Mouse (Mus musculus): ENCODE measurements around the gene H2al1e. TPM values are rescaled to one million over a fixed set of nuclear protein-coding genes. Genes with fewer than 3 reads are reported as not detected.
"Not testable (repeated sequence)": the region's sequence is repeated elsewhere in the genome, so short reads cannot be mapped to it uniquely, and the experiment has no call there.

Gene H2al1e
- not detected in 2 replicates for total RNA-seq (2017)

DNA sequence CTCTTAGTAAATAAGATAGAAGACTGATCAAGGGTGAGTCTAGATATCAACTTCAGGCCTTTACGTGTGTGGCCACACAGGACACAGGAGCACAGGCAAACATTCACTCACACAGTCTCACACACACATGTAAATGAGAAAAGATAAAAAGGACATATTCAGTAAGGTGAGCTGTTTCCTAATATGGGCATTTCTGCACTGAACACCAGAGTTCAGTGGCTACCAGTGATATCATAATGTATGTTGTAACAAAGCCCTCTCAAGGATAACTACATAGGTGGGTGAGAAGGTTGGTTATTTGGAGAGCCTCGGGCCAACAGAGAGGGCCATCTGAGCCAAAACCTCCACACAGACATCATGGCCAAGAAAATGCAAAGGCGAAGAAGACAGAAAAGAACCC is at the start of gene H2al1e:
TSS of gene H2al1e (plus strand) at position 301 of the 400 bp plus-strand sequence.
- not testable (repeated sequence) for ATAC-seq (replicated peaks; ENCODE audit: low read depth, poor library complexity, severe bottlenecking)

DNA sequence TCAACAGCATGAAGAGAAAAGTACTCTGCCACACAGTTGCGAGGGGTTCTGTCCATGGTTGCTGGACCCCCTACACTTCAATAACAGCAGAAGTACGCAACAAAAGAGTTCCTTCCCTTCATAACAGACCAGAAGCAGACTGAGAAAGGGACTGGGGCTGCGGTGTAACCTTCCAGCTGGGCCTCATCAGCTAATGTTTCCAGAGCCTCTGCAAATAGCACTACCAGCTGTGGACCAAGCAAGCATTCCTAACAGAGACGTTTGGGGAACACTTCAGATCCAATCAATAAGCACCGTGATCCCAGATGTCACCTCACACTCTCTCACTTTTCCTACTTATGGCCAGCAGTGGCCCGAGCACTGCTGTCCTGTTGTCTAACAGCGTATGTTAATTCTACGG is 46.8 kb upstream of the H2al1e start:
- ATAC-seq (replicated peaks; ENCODE audit: low read depth, poor library complexity, severe bottlenecking) = no peak

DNA sequence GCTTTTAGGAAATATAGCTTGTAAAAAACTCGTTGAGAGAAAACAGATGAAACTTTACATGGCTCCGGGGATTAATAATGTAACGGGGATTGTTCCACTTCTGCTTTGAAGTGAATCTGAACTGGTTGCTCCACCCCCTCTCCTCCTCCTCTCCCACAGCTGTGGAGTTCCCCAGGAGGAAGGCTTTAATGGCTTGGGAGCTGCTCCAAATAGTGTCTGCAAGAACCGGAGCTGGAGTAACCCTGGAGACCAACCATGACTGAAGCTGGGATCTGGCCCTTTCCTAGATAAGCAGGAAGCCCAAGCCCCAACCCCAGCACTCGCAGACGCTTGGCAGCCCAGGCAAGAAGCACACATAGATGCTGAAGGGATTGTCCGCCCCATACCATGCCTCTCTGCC is 43.9 kb upstream of the H2al1e start:
- ATAC-seq (replicated peaks; ENCODE audit: low read depth, poor library complexity, severe bottlenecking) = no peak

DNA sequence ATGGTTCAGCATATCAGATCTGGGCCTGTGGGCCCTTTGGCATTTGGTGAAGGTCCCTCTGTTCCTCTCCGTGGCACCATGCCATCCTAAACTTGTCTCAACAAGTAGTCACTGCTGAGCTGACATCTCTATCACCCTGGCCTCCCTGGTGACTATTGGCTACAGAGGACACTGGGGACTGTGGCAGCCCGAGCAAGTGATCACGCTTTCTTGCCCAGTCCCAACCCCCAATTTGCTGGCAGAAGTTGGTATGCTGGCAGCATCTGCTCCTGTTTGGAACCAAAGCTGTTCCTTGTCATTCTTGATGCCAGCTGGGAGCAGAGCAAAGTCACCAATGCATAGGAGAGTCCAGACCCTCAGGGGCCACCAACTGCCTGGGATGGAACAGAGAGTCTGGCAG is 42.7 kb upstream of the H2al1e start:
- ATAC-seq (replicated peaks; ENCODE audit: low read depth, poor library complexity, severe bottlenecking) = no peak

DNA sequence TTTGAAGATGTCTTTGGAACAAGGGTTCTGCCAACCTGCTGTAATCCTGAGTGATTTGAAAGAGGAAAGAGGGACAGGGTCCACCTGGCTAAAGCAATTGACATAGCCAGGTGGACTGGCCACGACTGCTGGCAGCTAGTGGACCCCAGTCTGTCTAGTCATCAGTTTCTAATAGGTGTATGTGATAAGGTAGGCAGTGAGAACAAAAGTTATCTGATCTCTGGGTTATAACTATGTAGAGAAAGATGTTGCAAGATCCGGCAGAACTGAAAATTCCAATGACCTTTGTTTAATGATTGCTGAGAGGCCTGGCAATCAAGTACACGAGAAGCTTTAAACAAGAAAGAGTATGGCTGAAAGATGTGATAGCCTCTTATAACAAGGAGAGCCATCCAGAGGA is 38.5 kb upstream of the H2al1e start:
- no peak for ATAC-seq (replicated peaks; ENCODE audit: low read depth, poor library complexity, severe bottlenecking)

DNA sequence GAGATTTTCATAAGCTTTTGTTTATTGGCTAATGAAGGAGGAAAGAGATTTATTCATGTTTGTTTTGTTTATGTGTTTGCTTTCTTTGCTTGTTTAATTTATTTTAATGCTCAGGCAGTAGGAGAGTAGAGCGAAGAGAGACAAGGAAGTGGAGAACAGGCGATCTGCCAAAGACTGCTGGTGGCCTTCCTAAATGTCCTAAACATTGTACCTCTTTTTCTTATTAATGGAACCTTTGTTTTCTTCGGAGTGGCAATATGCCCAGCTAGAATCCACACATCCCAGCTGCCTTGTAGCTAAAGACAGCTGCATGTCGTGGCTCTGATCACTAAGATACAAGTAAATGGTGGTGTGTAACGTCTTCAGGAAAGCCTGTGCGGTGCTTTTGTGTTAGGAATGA is 34.7 kb upstream of the H2al1e start:
- ATAC-seq (replicated peaks; ENCODE audit: low read depth, poor library complexity, severe bottlenecking) = no peak

DNA sequence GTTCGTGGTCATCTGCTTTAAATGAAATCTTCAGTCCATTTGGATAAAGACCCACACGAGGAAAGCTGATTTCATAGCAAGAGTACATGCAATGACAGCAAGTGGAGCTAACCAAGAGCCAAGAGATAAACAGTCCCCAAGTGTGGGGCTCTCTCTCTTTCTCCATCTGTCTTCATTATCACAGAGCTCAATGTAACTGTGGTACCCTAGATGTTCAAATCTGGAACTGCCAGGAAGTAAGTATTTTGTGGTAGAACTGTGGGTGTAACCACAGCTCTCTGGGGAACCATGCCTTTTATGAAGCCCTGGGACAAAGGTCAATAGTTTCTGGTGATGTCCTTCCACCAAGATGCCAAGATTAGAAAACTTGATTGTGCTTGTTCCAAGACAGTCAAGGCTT is 31.0 kb upstream of the H2al1e start:
- peak; percentile 62 for ATAC-seq (replicated peaks; ENCODE audit: low read depth, poor library complexity, severe bottlenecking)

DNA sequence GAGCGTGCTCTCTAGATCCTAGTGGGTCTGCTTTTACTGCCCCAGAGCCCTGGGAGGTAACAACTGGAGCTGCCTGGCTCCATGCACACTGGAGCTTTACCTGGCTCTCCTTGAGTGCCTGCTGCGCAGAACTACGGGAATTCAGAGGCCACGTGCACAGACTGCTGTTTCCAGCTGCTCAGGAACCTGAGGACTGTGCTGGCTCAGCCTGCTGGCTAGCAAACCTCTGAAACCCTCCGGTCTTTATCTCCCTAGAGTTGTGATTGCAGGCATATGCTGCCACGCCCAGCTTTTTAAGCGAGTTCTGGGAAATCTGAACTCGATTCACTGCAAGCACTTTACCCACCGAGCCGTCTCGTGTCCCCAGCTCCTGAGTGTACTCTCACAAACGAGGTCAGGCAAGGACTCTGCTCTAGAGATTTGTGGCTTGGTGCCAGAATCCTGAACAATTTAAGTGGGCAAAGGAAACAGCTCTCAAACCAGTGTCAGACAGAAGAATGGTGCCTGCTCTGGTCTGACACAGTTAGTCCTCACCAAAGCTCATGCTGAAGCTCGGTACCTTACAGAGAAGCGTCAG is 23.3 kb upstream of the H2al1e start:
- no peak for ATAC-seq (replicated peaks; ENCODE audit: low read depth, poor library complexity, severe bottlenecking)

DNA sequence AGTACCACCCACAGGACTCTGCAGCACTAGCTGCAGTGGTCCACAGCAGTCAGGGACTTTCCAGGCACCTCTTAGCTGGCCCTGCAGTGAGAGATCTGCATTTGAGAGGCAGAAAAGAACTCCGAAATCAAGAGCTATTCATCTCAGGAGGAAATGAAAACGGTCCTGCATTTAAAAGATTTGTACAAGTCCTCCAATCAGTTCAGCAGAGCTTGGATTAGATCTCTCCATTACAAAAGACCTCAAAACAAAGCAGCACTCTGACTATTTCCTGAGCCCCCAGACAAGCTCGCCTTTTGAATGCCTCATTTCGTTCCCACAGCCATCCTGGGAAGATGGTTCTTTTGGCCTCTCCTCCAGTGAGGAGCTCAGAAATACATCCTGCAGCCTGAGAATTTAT is 22.5 kb upstream of the H2al1e start:
- ATAC-seq (replicated peaks; ENCODE audit: low read depth, poor library complexity, severe bottlenecking) = no peak

DNA sequence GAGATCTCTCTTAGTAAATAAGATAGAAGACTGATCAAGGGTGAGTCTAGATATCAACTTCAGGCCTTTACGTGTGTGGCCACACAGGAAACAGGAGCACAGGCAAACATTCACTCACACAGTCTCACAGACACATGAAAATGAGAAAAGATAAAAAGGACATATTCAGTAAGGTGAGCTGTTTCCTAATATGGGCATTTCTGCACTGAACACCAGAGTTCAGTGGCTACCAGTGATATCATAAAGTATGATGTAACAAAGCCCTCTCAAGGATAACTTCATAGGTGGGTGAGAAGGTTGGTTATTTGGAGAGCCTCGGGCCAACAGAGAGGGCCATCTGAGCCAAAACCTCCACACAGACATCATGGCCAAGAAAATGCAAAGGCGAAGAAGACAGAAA is 12.8 kb upstream of the H2al1e start, which contains the start of gene H2al1a:
TSS of gene H2al1a (plus strand) at position 301 of the 400 bp plus-strand sequence.
- not testable (repeated sequence) for ATAC-seq (replicated peaks; ENCODE audit: low read depth, poor library complexity, severe bottlenecking)

DNA sequence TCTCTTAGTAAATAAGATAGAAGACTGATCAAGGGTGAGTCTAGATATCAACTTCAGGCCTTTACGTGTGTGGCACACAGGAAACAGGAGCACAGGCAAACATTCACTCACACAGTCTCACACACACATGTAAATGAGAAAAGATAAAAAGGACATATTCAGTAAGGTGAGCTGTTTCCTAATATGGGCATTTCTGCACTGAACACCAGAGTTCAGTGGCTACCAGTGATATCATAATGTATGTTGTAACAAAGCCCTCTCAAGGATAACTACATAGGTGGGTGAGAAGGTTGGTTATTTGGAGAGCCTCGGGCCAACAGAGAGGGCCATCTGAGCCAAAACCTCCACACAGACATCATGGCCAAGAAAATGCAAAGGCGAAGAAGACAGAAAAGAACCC is 9.6 kb upstream of the H2al1e start, which contains the start of gene H2al1b:
TSS of gene H2al1b (plus strand) at position 301 of the 400 bp plus-strand sequence.
- ATAC-seq (replicated peaks; ENCODE audit: low read depth, poor library complexity, severe bottlenecking) = not testable (repeated sequence)

DNA sequence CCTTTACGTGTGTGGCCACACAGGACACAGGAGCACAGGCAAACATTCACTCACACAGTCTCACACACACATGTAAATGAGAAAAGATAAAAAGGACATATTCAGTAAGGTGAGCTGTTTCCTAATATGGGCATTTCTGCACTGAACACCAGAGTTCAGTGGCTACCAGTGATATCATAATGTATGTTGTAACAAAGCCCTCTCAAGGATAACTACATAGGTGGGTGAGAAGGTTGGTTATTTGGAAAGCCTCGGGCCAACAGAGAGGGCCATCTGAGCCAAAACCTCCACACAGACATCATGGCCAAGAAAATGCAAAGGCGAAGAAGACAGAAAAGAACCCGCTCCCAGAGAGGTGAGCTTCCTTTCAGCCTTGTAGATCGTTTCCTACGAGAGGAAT is 6.4 kb upstream of the H2al1e start, which contains the start of gene H2al1c:
TSS of gene H2al1c (plus strand) at position 301 of the 400 bp plus-strand sequence.
- not testable (repeated sequence) for ATAC-seq (replicated peaks; ENCODE audit: low read depth, poor library complexity, severe bottlenecking)

DNA sequence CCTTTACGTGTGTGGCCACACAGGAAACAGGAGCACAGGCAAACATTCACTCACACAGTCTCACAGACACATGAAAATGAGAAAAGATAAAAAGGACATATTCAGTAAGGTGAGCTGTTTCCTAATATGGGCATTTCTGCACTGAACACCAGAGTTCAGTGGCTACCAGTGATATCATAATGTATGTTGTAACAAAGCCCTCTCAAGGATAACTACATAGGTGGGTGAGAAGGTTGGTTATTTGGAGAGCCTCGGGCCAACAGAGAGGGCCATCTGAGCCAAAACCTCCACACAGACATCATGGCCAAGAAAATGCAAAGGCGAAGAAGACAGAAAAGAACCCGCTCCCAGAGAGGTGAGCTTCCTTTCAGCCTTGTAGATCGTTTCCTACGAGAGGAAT is 3.2 kb upstream of the H2al1e start, which contains the start of gene H2al1d:
TSS of gene H2al1d (plus strand) at position 301 of the 400 bp plus-strand sequence.
- not testable (repeated sequence) for ATAC-seq (replicated peaks; ENCODE audit: low read depth, poor library complexity, severe bottlenecking)

DNA sequence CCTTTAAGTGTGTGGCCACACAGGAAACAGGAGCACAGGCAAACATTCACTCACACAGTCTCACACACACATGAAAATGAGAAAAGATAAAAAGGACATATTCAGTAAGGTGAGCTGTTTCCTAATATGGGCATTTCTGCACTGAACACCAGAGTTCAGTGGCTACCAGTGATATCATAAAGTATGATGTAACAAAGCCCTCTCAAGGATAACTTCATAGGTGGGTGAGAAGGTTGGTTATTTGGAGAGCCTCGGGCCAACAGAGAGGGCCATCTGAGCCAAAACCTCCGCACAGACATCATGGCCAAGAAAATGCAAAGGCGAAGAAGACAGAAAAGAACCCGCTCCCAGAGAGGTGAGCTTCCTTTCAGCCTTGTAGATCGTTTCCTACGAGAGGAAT is 3.1 kb downstream of the H2al1e start, which contains the start of gene H2al1f:
TSS of gene H2al1f (plus strand) at position 301 of the 400 bp plus-strand sequence.
- ATAC-seq (replicated peaks; ENCODE audit: low read depth, poor library complexity, severe bottlenecking) = not testable (repeated sequence)

DNA sequence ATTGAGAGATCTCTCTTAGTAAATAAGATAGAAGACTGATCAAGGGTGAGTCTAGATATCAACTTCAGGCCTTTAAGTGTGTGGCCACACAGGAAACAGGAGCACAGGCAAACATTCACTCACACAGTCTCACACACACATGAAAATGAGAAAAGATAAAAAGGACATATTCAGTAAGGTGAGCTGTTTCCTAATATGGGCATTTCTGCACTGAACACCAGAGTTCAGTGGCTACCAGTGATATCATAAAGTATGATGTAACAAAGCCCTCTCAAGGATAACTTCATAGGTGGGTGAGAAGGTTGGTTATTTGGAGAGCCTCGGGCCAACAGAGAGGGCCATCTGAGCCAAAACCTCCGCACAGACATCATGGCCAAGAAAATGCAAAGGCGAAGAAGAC is 6.2 kb downstream of the H2al1e start, which contains the start of gene H2al1g:
TSS of gene H2al1g (plus strand) at position 301 of the 400 bp plus-strand sequence.
- ATAC-seq (replicated peaks; ENCODE audit: low read depth, poor library complexity, severe bottlenecking) = not testable (repeated sequence)

DNA sequence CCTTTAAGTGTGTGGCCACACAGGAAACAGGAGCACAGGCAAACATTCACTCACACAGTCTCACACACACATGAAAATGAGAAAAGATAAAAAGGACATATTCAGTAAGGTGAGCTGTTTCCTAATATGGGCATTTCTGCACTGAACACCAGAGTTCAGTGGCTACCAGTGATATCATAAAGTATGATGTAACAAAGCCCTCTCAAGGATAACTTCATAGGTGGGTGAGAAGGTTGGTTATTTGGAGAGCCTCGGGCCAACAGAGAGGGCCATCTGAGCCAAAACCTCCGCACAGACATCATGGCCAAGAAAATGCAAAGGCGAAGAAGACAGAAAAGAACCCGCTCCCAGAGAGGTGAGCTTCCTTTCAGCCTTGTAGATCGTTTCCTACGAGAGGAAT is 9.5 kb downstream of the H2al1e start, which contains the start of gene H2al1h:
TSS of gene H2al1h (plus strand) at position 301 of the 400 bp plus-strand sequence.
- not testable (repeated sequence) for ATAC-seq (replicated peaks; ENCODE audit: low read depth, poor library complexity, severe bottlenecking)

DNA sequence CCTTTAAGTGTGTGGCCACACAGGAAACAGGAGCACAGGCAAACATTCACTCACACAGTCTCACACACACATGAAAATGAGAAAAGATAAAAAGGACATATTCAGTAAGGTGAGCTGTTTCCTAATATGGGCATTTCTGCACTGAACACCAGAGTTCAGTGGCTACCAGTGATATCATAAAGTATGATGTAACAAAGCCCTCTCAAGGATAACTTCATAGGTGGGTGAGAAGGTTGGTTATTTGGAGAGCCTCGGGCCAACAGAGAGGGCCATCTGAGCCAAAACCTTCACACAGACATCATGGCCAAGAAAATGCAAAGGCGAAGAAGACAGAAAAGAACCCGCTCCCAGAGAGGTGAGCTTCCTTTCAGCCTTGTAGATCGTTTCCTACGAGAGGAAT is 12.6 kb downstream of the H2al1e start, which contains the start of gene H2al1i:
TSS of gene H2al1i (plus strand) at position 301 of the 400 bp plus-strand sequence.
- not testable (repeated sequence) for ATAC-seq (replicated peaks; ENCODE audit: low read depth, poor library complexity, severe bottlenecking)

DNA sequence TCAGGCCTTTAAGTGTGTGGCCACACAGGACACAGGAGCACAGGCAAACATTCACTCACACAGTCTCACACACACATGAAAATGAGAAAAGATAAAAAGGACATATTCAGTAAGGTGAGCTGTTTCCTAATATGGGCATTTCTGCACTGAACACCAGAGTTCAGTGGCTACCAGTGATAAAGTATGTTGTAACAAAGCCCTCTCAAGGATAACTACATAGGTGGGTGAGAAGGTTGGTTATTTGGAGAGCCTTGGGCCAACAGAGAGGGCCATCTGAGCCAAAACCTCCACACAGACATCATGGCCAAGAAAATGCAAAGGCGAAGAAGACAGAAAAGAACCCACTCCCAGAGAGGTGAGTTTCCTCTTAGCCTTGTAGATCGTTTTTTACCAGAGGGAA is 15.8 kb downstream of the H2al1e start, which contains the start of gene H2al1j:
TSS of gene H2al1j (plus strand) at position 301 of the 400 bp plus-strand sequence.
- ATAC-seq (replicated peaks; ENCODE audit: low read depth, poor library complexity, severe bottlenecking) = not testable (repeated sequence)

DNA sequence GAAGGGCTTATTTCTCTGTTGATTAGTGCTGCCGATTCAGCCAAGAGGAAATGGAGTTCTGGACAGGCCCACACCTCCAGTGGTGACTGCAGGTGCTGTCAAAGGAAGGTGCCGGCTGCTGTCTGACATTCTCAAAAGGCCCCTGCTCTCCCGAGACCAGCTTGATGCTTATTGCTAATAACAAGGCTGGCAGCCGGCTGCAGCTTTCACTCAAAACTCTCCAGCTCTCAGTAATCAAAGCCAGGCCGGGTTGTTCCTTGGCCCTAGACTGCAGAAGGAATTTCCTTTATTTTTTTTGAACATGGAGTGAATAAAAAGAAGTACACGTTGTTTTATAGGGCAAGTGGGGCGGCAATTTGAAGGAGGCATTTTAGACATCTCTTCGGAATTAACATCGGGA is 34.0 kb downstream of the H2al1e start:
- ATAC-seq (replicated peaks; ENCODE audit: low read depth, poor library complexity, severe bottlenecking) = no peak

DNA sequence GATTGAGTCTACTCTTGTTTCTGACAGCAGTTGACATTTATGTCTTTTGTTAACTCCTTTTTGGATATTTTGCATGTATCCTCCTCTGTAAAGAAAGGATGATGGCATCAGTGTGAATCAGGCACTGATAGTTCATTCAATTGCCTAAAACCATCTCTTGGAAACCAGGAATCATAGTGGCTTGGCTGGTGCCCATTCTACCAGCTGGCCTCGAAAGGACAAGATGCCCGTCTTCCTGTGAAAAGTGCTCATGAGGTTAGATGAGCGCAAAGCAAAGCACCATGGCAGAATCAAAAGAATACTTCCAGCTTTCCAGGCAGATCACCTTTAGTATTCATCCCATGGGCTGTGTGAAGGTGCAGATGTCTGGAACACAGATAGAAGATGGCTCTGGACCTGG is 35.0 kb downstream of the H2al1e start:
- ATAC-seq (replicated peaks; ENCODE audit: low read depth, poor library complexity, severe bottlenecking) = no peak

DNA sequence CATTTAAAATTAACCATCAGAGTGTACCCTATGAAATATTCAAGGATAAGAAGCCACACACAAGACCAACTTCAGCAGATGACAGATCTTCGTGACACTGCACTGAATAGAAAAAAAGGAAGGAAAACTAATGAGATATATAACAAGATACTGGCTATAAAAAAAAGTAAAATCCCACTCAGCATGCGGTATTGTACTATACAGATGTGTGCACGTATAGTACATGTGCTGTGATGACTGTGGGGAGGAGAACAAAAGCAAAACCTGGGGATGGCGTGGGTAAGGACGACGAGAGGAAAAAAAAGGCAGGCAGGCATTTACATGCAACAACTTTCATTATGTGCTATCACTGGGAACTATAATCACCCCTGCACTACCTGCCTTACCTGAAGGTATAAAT is 49.1 kb downstream of the H2al1e start:
- peak; percentile 72 for ATAC-seq (replicated peaks; ENCODE audit: low read depth, poor library complexity, severe bottlenecking)

All from common myeloid progenitor, adult 5-6 weeks (primary cell).